Mouse (Mus musculus) stomach, embryonic 15.5 days (tissue): ENCODE results near the gene Serping1. TPM values are rescaled to one million over a fixed set of nuclear protein-coding genes. Genes with fewer than 3 reads are reported as not detected.
"Not testable (repeated sequence)": the region's sequence is repeated elsewhere in the genome, so short reads cannot be mapped to it uniquely, and the experiment has no call there.

Experiments used
- ATAC-seq: fragments of 200-750 bp; cut with Nextera tagmentation; 2 replicates; pipeline ENCODE4 v1.8.0; 2017; ENCODE audit warnings: low read depth, moderate number of reproducible peaks, moderate TSS enrichment; ENCODE audit not compliant: insufficient read depth, low FRiP score
- H3K27ac ChIP-seq: fragments of 300-500 bp; sonication (generic); 2 replicates; pipeline ENCODE4 v1.5.1; 2015; ENCODE audit warnings: mild to moderate bottlenecking, inconsistent platforms
- H3K27me3 ChIP-seq: fragments of 300-500 bp; sonication (generic); replicated peaks from 2 replicates; pipeline ENCODE4 v1.6.1; 2015; ENCODE audit warnings: inconsistent platforms
- H3K36me3 ChIP-seq: fragments of 300-500 bp; sonication (generic); 2 replicates; pipeline ENCODE4 v1.6.1; 2015; ENCODE audit warnings: inconsistent platforms
- H3K4me1 ChIP-seq: fragments of 300-500 bp; sonication (generic); 2 replicates; pipeline ENCODE4 v1.6.1; 2015; ENCODE audit warnings: inconsistent platforms
- H3K4me2 ChIP-seq: fragments of 300-500 bp; sonication (generic); 2 replicates; pipeline ENCODE4 v1.6.1; 2015; ENCODE audit warnings: mild to moderate bottlenecking, inconsistent platforms
- H3K4me3 ChIP-seq: fragments of 300-500 bp; sonication (generic); replicated peaks from 2 replicates; pipeline ENCODE4 v1.5.1; 2015; ENCODE audit warnings: inconsistent platforms
- H3K9ac ChIP-seq: fragments of 300-500 bp; sonication (generic); 2 replicates; pipeline ENCODE4 v1.6.1; 2015; ENCODE audit warnings: inconsistent platforms
- H3K9me3 ChIP-seq: fragments of 300-500 bp; sonication (generic); 2 replicates; pipeline ENCODE4 v1.6.1; 2016; ENCODE audit warnings: inconsistent platforms
- WGBS: fragments of 180-500 bp; shearing (Covaris S2); methylation state at CpG from one replicate; pipeline ENCODE4 v1.1.7; 2015; 5-methylcytosine and 5-hydroxymethylcytosine counted together
- polyA plus RNA-seq: library from polyadenylated mRNA; unstranded; fragments of >200 nt; fragmentation: Nextera tagmentation; extraction: Ambion mirVana; gene quantifications from 2 replicates; pipeline ENCODE4 v1.2.1, GENCODE M21; 2015

The Serping1 gene
- 76.0 and 79.6 TPM in 2 replicates for polyA plus RNA-seq

DNA sequence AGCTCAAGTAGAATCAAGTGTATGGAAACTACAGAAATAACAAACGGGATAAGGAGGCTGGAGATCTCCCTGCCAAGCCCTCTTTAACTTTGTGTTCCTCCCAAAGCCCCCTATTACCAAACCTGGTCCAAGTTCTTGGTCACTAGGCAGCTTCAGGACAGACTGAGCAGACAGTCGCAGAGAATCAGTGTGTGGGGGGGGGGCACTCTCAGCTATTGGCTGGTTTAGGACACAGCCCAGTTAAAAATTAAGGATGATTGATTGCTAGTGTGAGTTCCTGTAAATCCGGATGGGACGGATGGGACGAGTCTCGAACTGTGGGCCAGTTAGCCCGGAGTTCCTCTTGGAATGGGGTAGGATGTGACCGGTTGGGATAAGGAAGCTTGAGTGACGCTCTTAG lies at the start of gene Serping1:
TSS of gene Serping1 (minus strand) at position 204 of the 400 bp plus-strand sequence.
- Histone ChIP-seq H3K36me3 (no peaks in the 10 kb centered on the region), H3K27me3 (no peaks in the 10 kb centered on the region), H3K9ac (no peak within 1 kb of the TSS), H3K9me3 (no peaks in the 10 kb centered on the region), H3K4me2 (peak within 1 kb of the TSS; percentile 50), H3K4me1 (peaks cover 6% of the 10 kb centered on the region; the same call in 1 of the 2 replicates), H3K4me3 (peak within 1 kb of the TSS; percentile 31), H3K27ac (peak within 1 kb of the TSS; percentile 76)
- ATAC-seq = peak; percentile 59; the same call in 1 of the 2 replicates
- 42% methylated on average over 9 of the region's 9 CpGs for WGBS

DNA sequence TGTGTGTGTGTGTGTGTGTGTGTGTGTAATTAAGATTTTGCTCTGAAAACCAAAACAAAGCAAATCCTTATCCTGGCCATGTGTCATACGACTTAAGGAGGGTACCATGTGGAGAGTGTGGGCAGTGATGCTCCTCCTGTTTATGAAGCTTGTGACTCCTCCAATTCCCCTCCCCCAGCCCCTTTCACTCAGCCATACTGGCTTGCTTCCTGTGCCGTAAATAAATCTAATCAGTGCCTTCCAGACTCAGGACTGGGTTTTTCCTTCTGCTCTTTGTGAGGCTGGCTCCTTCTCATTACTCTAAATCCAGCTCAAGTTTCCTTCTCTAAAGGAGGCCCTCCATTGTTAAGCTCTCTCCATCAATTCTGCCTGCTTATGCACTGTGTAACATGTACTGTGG lies 48.0 kb upstream of the Serping1 start:
- H3K9me3 ChIP-seq = no peaks in the 10 kb centered on the region
- H3K4me2 ChIP-seq = no peak overlapping the region
- H3K27ac ChIP-seq = no peak overlapping the region
- no peaks in the 10 kb centered on the region for H3K36me3 ChIP-seq
- no peak overlapping the region for H3K4me3 ChIP-seq
- WGBS = 26% methylated on average over 2 of the region's 2 CpGs
- H3K4me1 ChIP-seq = 0 out of 2 replicates have a peak, but pooled peaks cover 3% of the 10 kb centered on the region
- H3K27me3 ChIP-seq = 0 out of 2 replicates have a peak, but pooled peaks cover 4% of the 10 kb centered on the region
- no peak overlapping the region for H3K9ac ChIP-seq
- no peak for ATAC-seq

DNA sequence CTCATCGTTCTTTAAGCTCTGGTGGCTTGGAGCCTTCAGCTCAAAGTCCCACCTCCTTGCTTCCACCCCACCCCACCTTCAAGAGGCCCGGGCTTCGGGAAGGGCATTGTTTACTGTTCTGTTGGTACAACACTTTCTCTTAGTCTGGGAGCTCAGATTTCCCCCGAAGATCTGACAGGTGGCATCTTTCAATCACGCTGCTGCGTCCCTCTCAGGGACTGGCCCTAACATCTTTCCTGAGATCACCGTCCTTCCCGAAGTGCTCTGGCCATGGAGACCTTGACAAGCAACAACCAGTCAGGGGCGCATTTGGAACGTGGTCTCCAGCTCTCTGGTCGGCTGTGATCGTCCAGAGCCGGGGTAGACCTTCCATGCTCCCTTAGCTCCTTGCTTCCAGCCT lies 47.3 kb upstream of the Serping1 start, which contains the start of gene Smtnl1:
TSS of gene Smtnl1 (minus strand) at position 101 of the 400 bp plus-strand sequence.
- ATAC-seq = no peak
- 0 out of 2 replicates have a peak, but pooled peaks cover 4% of the 10 kb centered on the region for H3K27me3 ChIP-seq
- H3K4me2 ChIP-seq = no peak within 1 kb of the TSS
- no peaks in the 10 kb centered on the region for H3K36me3 ChIP-seq
- H3K4me1 ChIP-seq = no peaks in the 10 kb centered on the region
- 43% methylated on average over 13 of the region's 13 CpGs for WGBS
- H3K9ac ChIP-seq = no peak within 1 kb of the TSS
- no peak within 1 kb of the TSS for H3K4me3 ChIP-seq
- H3K27ac ChIP-seq = no peak within 1 kb of the TSS
- H3K9me3 ChIP-seq = no peaks in the 10 kb centered on the region

DNA sequence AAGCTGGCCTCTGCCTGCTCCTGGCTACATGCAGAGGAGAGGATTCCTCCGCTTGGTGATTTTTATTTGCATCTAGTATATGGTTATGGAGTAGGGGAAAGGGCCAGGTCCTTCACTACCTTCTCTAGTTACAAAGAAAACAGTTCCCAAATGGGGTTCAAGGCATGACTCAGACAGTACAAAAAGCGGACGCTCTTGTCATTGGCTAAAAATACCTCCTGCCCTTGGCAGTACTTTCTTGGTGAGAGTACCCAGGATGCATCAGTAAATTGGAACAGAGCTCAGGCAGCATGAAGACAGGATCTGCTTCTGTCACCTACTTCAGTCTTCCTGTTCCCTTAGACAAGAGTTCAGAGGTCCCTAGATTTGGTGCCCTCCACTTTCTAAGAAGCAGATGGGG lies 44.6 kb upstream of the Serping1 start:
- WGBS = 57% methylated on average over 3 of the region's 3 CpGs
- Histone ChIP-seq H3K27me3 (0 out of 2 replicates have a peak, but pooled peaks cover 4% of the 10 kb centered on the region), H3K27ac (no peak overlapping the region), H3K4me2 (no peak overlapping the region), H3K9ac (no peak overlapping the region), H3K9me3 (no peaks in the 10 kb centered on the region), H3K4me1 (no peaks in the 10 kb centered on the region), H3K36me3 (no peaks in the 10 kb centered on the region), H3K4me3 (no peak overlapping the region)
- no peak for ATAC-seq

DNA sequence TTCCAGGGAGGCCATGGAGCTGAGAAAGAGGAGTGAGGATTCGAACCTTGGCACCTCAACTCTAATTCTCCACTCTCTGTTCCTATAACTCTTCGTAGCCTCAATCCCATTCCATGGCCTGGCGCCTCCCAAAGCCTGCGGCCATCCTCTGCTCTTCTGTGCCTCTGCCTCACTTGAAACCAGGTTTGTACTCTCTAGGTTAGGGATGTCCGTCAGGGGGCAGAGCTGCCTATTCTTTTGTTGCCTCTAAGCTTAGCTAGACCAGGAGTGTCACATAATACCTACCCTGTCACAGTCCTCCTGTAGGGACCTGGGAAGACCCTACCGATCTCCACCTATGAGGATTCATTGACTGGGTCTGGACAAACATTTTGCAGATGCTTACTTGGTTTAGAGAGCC lies 37.4 kb upstream of the Serping1 start:
- Histone ChIP-seq H3K36me3 (no peaks in the 10 kb centered on the region), H3K9ac (no peak overlapping the region), H3K4me3 (no peak overlapping the region), H3K4me1 (peaks cover 8% of the 10 kb centered on the region), H3K27ac (no peak overlapping the region), H3K9me3 (no peaks in the 10 kb centered on the region), H3K4me2 (no peak overlapping the region), H3K27me3 (no peaks in the 10 kb centered on the region)
- 84% methylated on average over 6 of the region's 6 CpGs for WGBS
- ATAC-seq = no peak

DNA sequence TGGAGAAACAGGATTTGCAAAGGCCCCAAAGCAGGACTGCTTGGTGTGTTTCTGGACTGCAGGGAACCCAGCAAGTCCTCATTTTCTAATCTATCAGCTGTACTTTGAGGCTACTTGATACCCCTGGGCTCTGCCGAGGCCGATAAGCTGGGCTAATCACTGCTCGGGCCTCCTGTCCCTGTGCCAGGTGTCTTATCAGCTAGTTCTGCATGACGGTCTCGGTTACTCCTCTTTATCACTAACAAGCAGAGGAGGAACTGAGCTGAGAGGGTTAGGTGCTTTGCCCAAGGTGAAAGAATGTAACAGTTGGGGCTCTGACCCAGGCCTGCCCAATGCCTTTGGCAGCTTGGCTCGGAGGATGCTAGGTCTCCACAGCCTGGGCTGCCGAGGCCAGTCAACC lies 36.6 kb upstream of the Serping1 start:
- H3K4me1 ChIP-seq = peaks cover 8% of the 10 kb centered on the region
- H3K4me3 ChIP-seq = no peak overlapping the region
- 46% methylated on average over 7 of the region's 7 CpGs for WGBS
- no peaks in the 10 kb centered on the region for H3K36me3 ChIP-seq
- ATAC-seq = peak; percentile 92
- no peaks in the 10 kb centered on the region for H3K9me3 ChIP-seq
- no peak overlapping the region for H3K27ac ChIP-seq
- H3K27me3 ChIP-seq = no peaks in the 10 kb centered on the region
- no peak overlapping the region for H3K4me2 ChIP-seq
- no peak overlapping the region for H3K9ac ChIP-seq

DNA sequence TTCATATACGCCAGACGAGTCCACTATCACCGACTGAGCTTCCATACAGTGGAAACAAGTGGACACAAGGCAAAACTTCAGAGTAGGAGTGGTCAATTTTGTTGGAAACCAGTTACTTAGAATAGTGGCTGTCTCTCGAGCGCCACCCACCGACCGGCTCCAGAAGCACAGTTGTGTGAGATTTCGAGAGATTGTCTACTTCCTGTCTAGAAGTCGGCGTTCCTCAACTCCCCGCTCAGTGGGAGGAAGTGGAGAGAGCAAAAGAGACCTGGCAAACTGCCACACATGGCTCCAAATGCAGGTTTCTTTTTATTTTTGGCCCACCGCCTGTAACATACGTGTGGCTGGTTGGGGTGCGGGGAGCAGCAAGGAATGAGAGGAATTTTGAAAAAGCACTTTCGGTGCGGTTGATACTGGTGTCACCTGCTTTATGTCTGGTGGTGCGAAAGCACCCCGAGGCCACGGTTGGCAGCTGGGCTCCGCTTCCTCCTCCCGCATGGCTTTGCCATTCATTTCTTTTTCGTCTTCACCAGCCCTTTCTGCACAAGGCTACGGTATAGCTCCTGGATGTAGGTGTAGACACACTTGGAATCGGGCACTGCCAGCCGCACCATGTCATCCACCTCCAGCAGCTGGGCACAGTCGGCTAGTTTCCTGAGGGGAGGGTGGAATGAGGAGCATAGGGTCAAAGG lies 35.8 kb upstream of the Serping1 start:
- peak overlapping the region; percentile 31 for H3K4me3 ChIP-seq
- no peaks in the 10 kb centered on the region for H3K36me3 ChIP-seq
- H3K4me1 ChIP-seq = peaks cover 8% of the 10 kb centered on the region
- H3K9ac ChIP-seq = no peak overlapping the region
- H3K27ac ChIP-seq = 0 out of 2 replicates have a peak overlapping the region, but pooled peaks have one; percentile 41
- peak; percentile 30 for ATAC-seq
- H3K9me3 ChIP-seq = no peaks in the 10 kb centered on the region
- H3K27me3 ChIP-seq = no peaks in the 10 kb centered on the region
- WGBS = 26% methylated on average over 26 of the region's 26 CpGs
- peak overlapping the region; percentile 52 for H3K4me2 ChIP-seq

DNA sequence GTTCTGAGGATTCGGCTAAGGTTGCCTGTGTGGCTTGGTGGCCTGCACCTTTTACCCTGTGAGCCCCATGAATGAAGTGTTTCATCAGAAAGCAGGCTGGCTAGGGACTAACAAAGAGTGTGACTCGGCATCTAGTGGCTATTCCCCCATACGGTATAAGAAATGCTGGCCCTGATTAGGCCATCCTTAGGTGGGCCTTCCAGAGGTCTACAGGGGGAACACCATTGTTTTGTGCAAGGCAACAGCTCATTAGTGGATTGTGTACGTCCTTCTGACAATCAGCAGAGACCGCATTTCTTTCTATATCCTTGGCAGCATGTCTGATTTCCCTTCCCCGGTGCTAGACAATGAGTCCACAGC lies 35.3 kb upstream of the Serping1 start:
- 83% methylated on average over 6 of the region's 6 CpGs for WGBS
- Histone ChIP-seq H3K4me2 (0 out of 2 replicates have a peak overlapping the region, but pooled peaks have one; percentile 52), H3K9me3 (no peaks in the 10 kb centered on the region), H3K4me1 (peaks cover 8% of the 10 kb centered on the region), H3K27ac (no peak overlapping the region), H3K9ac (no peak overlapping the region), H3K4me3 (no peak overlapping the region), H3K36me3 (no peaks in the 10 kb centered on the region), H3K27me3 (no peaks in the 10 kb centered on the region)
- no peak for ATAC-seq

DNA sequence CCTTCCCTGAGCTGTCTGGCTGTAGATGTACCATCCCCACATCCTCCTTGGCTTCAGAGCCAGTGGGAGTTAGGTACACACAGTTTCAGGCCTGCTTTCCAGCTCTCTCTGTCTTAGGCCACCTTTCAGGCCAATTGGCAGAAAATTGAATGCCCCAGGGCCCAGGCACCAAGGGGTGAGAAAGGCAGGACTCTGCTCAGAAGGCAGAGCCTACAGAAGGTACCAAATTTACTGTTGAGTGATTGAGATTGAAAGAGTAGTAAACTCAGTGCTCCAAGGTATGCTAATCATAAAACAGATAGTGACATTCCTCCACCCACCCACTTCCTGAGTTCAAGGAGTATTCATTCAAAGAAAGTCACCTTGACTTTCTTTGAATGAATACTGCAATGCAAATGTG lies 34.1 kb upstream of the Serping1 start:
- ATAC-seq = no peak
- no peak overlapping the region for H3K4me3 ChIP-seq
- H3K9me3 ChIP-seq = no peaks in the 10 kb centered on the region

DNA sequence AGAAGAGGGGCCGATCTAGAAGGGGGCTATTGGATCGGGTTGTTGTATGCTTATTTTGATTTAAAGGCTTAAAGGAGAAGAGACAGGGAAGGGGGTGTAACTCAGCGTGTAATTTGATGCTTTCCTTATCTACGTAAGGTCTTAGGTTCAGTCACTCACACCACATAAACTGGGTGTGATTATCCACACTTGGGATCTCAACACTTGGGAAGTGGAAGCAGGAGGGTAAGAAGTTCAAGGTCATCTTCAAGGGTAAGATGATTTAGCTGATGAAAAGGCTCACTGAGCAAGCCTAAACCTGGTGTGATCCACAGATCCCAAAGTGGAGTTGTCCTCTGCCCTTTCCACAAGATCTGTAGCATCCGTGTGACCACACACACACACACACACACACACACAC lies 31.3 kb upstream of the Serping1 start:
- Histone ChIP-seq H3K9ac (no peak overlapping the region), H3K27ac (no peak overlapping the region), H3K4me1 (peaks cover 6% of the 10 kb centered on the region), H3K4me3 (no peak overlapping the region), H3K36me3 (no peaks in the 10 kb centered on the region), H3K9me3 (no peaks in the 10 kb centered on the region), H3K27me3 (no peaks in the 10 kb centered on the region), H3K4me2 (no peak overlapping the region)
- no peak for ATAC-seq
- 54% methylated on average over 5 of the region's 5 CpGs for WGBS

More for the DNA sequence above, 34.1 kb upstream of the Serping1 start:
- Histone ChIP-seq H3K4me1 (peaks cover 8% of the 10 kb centered on the region), H3K27ac (no peak overlapping the region), H3K27me3 (no peaks in the 10 kb centered on the region), H3K4me2 (no peak overlapping the region), H3K9ac (no peak overlapping the region), H3K36me3 (no peaks in the 10 kb centered on the region)

DNA sequence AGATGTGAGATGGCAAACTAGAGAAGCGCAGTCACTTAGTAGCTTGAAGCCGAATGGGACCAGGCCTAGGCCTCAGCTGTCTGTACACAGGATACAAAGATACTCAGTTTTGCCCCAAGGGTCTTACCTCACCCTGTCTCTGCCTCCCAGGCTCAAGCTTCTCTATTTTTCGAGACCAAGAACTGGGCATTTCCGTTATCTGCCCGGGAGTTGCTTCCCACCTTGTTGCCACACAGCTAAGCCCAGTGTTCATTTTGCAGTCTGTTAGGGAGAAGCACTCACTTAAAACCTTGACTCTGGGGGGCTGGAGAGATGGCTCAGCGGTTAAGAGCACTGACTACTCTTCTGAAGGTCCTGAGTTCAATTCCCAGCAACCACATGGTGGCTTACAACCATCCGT lies 28.7 kb upstream of the Serping1 start:
- Histone ChIP-seq H3K4me1 (no peaks in the 10 kb centered on the region), H3K27ac (no peak overlapping the region), H3K4me2 (no peak overlapping the region), H3K27me3 (no peaks in the 10 kb centered on the region), H3K9me3 (no peaks in the 10 kb centered on the region), H3K9ac (no peak overlapping the region), H3K36me3 (no peaks in the 10 kb centered on the region), H3K4me3 (no peak overlapping the region)
- ATAC-seq = no peak
- 90% methylated on average over 7 of the region's 7 CpGs for WGBS

DNA sequence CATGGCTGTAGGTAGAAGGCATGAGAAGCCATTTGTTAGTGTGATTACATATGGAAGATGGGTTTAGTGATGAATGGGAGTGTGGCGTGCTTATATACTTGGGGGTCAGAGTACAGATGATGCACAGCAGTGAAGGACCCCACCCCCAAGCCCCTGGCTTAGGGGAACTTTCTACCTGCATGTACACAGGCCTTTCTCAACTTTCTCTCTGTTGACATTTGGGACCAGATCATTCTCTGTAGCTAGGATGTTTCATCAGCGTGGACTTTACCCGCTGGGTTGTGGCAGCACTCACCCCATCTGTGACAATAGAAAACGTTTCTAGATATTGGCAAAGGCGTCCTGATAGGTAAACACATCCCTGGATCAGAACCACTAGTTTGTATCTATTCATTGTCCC lies 26.0 kb upstream of the Serping1 start:
- not testable (repeated sequence) for H3K9me3 ChIP-seq, H3K4me2 ChIP-seq, H3K9ac ChIP-seq, H3K4me1 ChIP-seq, H3K4me3 ChIP-seq, H3K27me3 ChIP-seq, ATAC-seq, H3K27ac ChIP-seq, H3K36me3 ChIP-seq
- WGBS = 77% methylated on average over 5 of the region's 5 CpGs
